Mouse (Mus musculus): Measurements from ENCODE around the gene Armc10.
"Not testable (repeated sequence)": the region's sequence is repeated elsewhere in the genome, so short reads cannot be mapped to it uniquely, and the experiment has no call there.

Gene Armc10

GRCm38 (mm10) chr5:21667191-21668137 lies 21.9 kb downstream of the Armc10 start:
- no peak for DNase-seq (ENCODE audit: low read depth)

GRCm38 (mm10) chr5:21669307-21669706 lies 23.7 kb downstream of the Armc10 start:
- DNase-seq (ENCODE audit: low read depth): no peak

- no peak for DNase-seq (ENCODE audit: low read depth)
Observed at GRCm38 (mm10) chr5:21672812-21673635, 27.4 kb downstream of the Armc10 start.

GRCm38 (mm10) chr5:21673742-21674141 lies 28.1 kb downstream of the Armc10 start:
- no peak for DNase-seq (ENCODE audit: low read depth)

GRCm38 (mm10) chr5:21675019-21675418 lies 29.4 kb downstream of the Armc10 start:
- DNase-seq (ENCODE audit: low read depth): no peak

GRCm38 (mm10) chr5:21675494-21675893 lies 29.9 kb downstream of the Armc10 start:
- no peak for DNase-seq (ENCODE audit: low read depth)

- DNase-seq (ENCODE audit: low read depth): no peak
Observed at GRCm38 (mm10) chr5:21677939-21678338, 32.3 kb downstream of the Armc10 start.

- DNase-seq (ENCODE audit: low read depth): no peak
Observed at GRCm38 (mm10) chr5:21678363-21678762, 32.8 kb downstream of the Armc10 start.

- peak; percentile 74 for DNase-seq (ENCODE audit: low read depth)
Observed at GRCm38 (mm10) chr5:21680029-21680428, 34.4 kb downstream of the Armc10 start.

- DNase-seq (ENCODE audit: low read depth): no peak
Observed at GRCm38 (mm10) chr5:21680940-21681339, 35.3 kb downstream of the Armc10 start.

- DNase-seq (ENCODE audit: low read depth): no peak
Observed at GRCm38 (mm10) chr5:21683811-21684210, 38.2 kb downstream of the Armc10 start.

GRCm38 (mm10) chr5:21685001-21685400 lies 39.4 kb downstream of the Armc10 start:
- DNase-seq (ENCODE audit: low read depth): no peak

- no peak for DNase-seq (ENCODE audit: low read depth)
Observed at GRCm38 (mm10) chr5:21687042-21687441, 41.4 kb downstream of the Armc10 start.

- no peak for DNase-seq (ENCODE audit: low read depth)
Observed at GRCm38 (mm10) chr5:21692230-21692629, 46.6 kb downstream of the Armc10 start.

- no peak for DNase-seq (ENCODE audit: low read depth)
Observed at GRCm38 (mm10) chr5:21693372-21693870, 47.8 kb downstream of the Armc10 start.

- no peak for DNase-seq (ENCODE audit: low read depth)
Observed at GRCm38 (mm10) chr5:21694854-21695490, 49.4 kb downstream of the Armc10 start.

- DNase-seq (ENCODE audit: low read depth): not testable (repeated sequence)
Observed at GRCm38 (mm10) chr5:21699555-21699954, 53.9 kb downstream of the Armc10 start.

GRCm38 (mm10) chr5:21700272-21700821 lies 54.7 kb downstream of the Armc10 start:
- DNase-seq (ENCODE audit: low read depth): no peak

GRCm38 (mm10) chr5:21700934-21701333 lies 55.3 kb downstream of the Armc10 start:
- no peak for DNase-seq (ENCODE audit: low read depth)

- peak; percentile 96 for DNase-seq (ENCODE audit: low read depth)
Observed at GRCm38 (mm10) chr5:21701351-21702008, 55.9 kb downstream of the Armc10 start, which contains the start of gene Napepld. Napepld (minus strand) TSS chr5:21701396.

- no peak for DNase-seq (ENCODE audit: low read depth)
Observed at GRCm38 (mm10) chr5:21702009-21702364, 56.4 kb downstream of the Armc10 start.

Measured in fibroblast of lung, adult 2 months (primary cell).